Mouse (Mus musculus): ENCODE results near the gene Duxbl3. TPM values are rescaled to one million over a fixed set of nuclear protein-coding genes. Genes with fewer than 3 reads are reported as not detected.

Gene Duxbl3
- not detected for total RNA-seq (2023)

DNA sequence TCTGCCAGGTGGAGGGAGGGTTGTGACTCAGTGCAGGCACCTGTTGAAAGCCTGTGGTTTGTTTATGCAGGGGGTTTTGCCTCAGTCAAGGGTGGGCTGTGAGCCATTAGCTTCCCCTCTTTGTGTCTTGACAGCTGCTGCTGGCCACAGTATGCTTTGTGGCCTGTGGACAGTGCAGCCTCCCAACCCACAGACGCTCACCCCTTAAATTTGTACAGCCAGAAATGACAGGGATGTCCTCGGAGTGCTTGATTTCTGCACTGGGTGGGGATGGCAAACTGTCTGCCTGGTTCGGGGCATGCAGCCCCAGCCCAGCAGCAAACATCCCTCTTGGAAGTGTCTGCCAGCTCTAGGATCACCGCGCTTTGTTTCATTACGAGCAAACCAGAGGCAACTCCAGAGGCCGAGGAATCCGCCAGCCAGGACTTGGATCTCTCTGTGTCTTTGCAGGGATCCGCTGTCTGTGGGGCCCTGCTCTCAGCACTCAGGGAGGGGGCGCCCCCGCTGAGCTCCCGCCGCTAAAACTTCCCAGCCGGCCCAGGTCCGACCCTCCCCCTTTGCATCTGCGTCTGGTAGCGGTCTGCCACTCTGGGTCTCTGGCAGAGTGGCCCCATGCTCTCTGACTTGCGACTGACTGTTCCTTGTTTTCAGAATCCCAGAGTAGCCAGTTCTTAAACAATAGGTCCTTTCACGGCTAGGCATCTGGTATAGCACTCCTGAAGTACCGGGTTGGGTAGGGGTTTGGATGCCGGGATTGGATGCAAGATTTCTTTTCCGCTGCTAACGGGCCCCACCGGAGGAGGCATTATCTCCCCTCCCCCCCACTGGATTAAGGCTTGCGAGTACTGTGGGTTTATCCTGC, at the start of gene Duxbl3:
Duxbl3 (plus strand) TSS at position 207 of the 862 bp plus-strand sequence.

Other genes starting within 250 kb of the Duxbl3 start
- gene Gm9780, start 215.3 kb upstream of the Duxbl3 start, total RNA-seq (2023): not detected
- gene Tmem254c, start 190.6 kb upstream of the Duxbl3 start, total RNA-seq (2023): 10 to 100 TPM; 19.5 to 19.8 TPM
- gene Cphx2, start 176.4 kb upstream of the Duxbl3 start, total RNA-seq (2023): not detected
- not detected for gene Cphx3, start 175.7 kb upstream of the Duxbl3 start, total RNA-seq (2023)
- gene Duxbl2, start 139.6 kb upstream of the Duxbl3 start, total RNA-seq (2023): not detected
- not detected for gene Plac9b, start 75.5 kb upstream of the Duxbl3 start, total RNA-seq (2023)
- gene Tmem254b, start 50.9 kb upstream of the Duxbl3 start, total RNA-seq (2023): 1 to 10 TPM; 5.0 to 6.7 TPM